Mouse (Mus musculus): Measurements from ENCODE around the gene Foxf2. TPM values are rescaled to one million over a fixed set of nuclear protein-coding genes. Genes with fewer than 3 reads are reported as not detected.
A peak's percentile ranks its signal among the peaks of the same experiment; 100 is the strongest.

The Foxf2 gene
- polyA plus RNA-seq, 1 experiment from 2014 or later = 5.3 TPM

- WGBS = 76% methylated on average over 20 of the region's 20 CpGs
- no peak overlapping the region for H3K4me2 ChIP-seq (ENCODE audit: low read length)
- no peaks in the 10 kb centered on the region for H3K9me3 ChIP-seq (ENCODE audit: control insufficient read depth, low read length)
- ATAC-seq (ENCODE audit: low FRiP score, low TSS enrichment) (no peak), DNase-seq (no peak)
- H3K4me3 ChIP-seq (replicated peaks; ENCODE audit: low read depth, low read length) = no peak overlapping the region
- H3K27ac ChIP-seq (replicated peaks; ENCODE audit: low read depth, low read length) = no peak overlapping the region
- H3K27me3 ChIP-seq (ENCODE audit: control insufficient read depth, insufficient read depth, low read length) = no peaks in the 10 kb centered on the region
- no peaks in the 10 kb centered on the region for H3K4me1 ChIP-seq (ENCODE audit: control insufficient read depth, insufficient read depth, low read length)
- H3K9ac ChIP-seq (replicated peaks; ENCODE audit: low read length) = no peak overlapping the region
- no peaks in the 10 kb centered on the region for H3K36me3 ChIP-seq (ENCODE audit: control insufficient read depth, insufficient read depth, low read length)
Measured at GRCm38 (mm10) chr13:31652131-31652745, 26.6 kb downstream of the Foxf2 start.

DNA sequence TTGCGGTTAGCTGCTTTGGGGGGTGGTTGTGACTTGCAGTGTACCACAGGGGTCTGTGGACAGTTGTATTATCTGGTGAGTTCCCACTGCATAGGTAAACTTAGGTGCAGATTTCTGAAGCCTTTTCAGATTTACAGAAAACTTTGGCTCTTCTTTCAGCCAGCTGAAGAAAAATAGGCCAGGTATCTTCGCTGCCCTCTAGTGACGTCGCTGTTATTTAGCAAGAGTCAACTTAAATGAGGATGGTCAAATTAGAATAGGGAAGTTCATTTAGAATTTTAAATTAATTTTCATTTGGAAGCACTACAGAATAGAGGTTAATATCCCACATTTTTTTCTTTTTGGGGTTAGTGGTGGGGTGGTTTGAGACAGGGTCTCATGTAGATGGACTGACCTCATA lies 30.6 kb downstream of the Foxf2 start:
- Histone ChIP-seq H3K4me1 (ENCODE audit: control insufficient read depth, insufficient read depth, low read length) (no peaks in the 10 kb centered on the region), H3K9me3 (ENCODE audit: control insufficient read depth, low read length) (no peaks in the 10 kb centered on the region), H3K4me3 (replicated peaks; ENCODE audit: low read depth, low read length) (no peak overlapping the region), H3K4me2 (ENCODE audit: low read length) (no peak overlapping the region), H3K36me3 (ENCODE audit: control insufficient read depth, insufficient read depth, low read length) (no peaks in the 10 kb centered on the region), H3K27me3 (ENCODE audit: control insufficient read depth, insufficient read depth, low read length) (no peaks in the 10 kb centered on the region), H3K9ac (replicated peaks; ENCODE audit: low read length) (no peak overlapping the region), H3K27ac (replicated peaks; ENCODE audit: low read depth, low read length) (no peak overlapping the region)
- 59% methylated on average over 4 of the region's 4 CpGs for WGBS
- ATAC-seq (ENCODE audit: low FRiP score, low TSS enrichment) (no peak), DNase-seq (peak; percentile 50)

GRCm38 (mm10) chr13:31658212-31658611 lies 32.6 kb downstream of the Foxf2 start:
- Histone ChIP-seq H3K27me3 (ENCODE audit: control insufficient read depth, insufficient read depth, low read length) (no peaks in the 10 kb centered on the region), H3K9ac (replicated peaks; ENCODE audit: low read length) (no peak overlapping the region), H3K27ac (replicated peaks; ENCODE audit: low read depth, low read length) (no peak overlapping the region), H3K36me3 (ENCODE audit: control insufficient read depth, insufficient read depth, low read length) (no peaks in the 10 kb centered on the region), H3K4me1 (ENCODE audit: control insufficient read depth, insufficient read depth, low read length) (no peaks in the 10 kb centered on the region), H3K4me2 (ENCODE audit: low read length) (no peak overlapping the region), H3K4me3 (replicated peaks; ENCODE audit: low read depth, low read length) (no peak overlapping the region), H3K9me3 (ENCODE audit: control insufficient read depth, low read length) (no peaks in the 10 kb centered on the region)
- ATAC-seq (ENCODE audit: low FRiP score, low TSS enrichment) (no peak), DNase-seq (no peak)
- 88% methylated on average over 4 of the region's 4 CpGs for whole genome bisulfite sequencing

DNA sequence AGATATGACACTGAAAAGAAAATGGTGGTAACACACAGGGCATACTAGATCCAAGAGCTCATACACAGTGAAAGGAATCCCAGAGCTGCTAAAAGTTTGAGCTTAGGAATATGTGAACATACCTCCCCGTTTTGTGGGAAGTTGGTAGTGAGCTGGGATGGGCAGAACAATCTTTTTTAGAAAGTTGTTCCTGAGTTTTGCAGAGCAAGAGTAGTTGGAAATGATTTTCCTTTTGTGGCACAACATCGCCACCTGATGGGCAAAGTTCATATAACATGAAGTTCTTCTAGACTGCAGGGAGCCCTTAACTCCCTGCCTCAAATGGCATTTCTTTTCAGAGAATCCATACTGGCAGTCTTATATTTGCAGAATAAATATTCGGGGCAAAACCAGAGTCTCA lies 33.3 kb downstream of the Foxf2 start:
- no peak overlapping the region for H3K27ac ChIP-seq (replicated peaks; ENCODE audit: low read depth, low read length)
- H3K36me3 ChIP-seq (ENCODE audit: control insufficient read depth, insufficient read depth, low read length) = no peaks in the 10 kb centered on the region
- no peaks in the 10 kb centered on the region for H3K4me1 ChIP-seq (ENCODE audit: control insufficient read depth, insufficient read depth, low read length)
- DNase-seq (peak; percentile 91), ATAC-seq (ENCODE audit: low FRiP score, low TSS enrichment) (0 out of 2 replicates have a peak, but pooled peaks have one; percentile 38)
- H3K4me2 ChIP-seq (ENCODE audit: low read length) = no peak overlapping the region
- WGBS = 8% methylated on average over 3 of the region's 3 CpGs
- H3K27me3 ChIP-seq (ENCODE audit: control insufficient read depth, insufficient read depth, low read length) = no peaks in the 10 kb centered on the region
- no peak overlapping the region for H3K4me3 ChIP-seq (replicated peaks; ENCODE audit: low read depth, low read length)
- no peak overlapping the region for H3K9ac ChIP-seq (replicated peaks; ENCODE audit: low read length)
- no peaks in the 10 kb centered on the region for H3K9me3 ChIP-seq (ENCODE audit: control insufficient read depth, low read length)

DNA sequence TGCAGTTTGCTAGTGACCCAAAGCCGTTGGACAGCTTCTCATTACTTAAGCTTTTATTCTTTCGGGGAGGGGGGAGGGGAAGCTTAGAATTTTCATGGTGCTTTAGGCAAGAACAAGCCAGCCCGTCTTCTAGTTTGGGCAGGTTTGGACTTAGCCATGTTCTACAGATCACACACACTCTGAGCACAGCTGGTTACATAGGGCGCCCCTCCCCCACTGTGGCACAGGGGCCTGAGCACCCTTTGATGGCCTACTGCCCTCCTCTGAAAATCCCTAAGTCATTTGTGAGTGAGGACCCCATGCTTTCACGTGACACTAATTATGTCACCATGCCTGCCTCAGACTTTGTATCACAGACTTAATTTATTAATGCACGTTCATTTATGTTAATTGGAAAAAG lies 35.6 kb downstream of the Foxf2 start:
- Histone ChIP-seq H3K27me3 (ENCODE audit: control insufficient read depth, insufficient read depth, low read length) (no peaks in the 10 kb centered on the region), H3K9me3 (ENCODE audit: control insufficient read depth, low read length) (no peaks in the 10 kb centered on the region), H3K4me3 (replicated peaks; ENCODE audit: low read depth, low read length) (no peak overlapping the region), H3K27ac (replicated peaks; ENCODE audit: low read depth, low read length) (no peak overlapping the region), H3K4me1 (ENCODE audit: control insufficient read depth, insufficient read depth, low read length) (no peaks in the 10 kb centered on the region), H3K36me3 (ENCODE audit: control insufficient read depth, insufficient read depth, low read length) (no peaks in the 10 kb centered on the region), H3K4me2 (ENCODE audit: low read length) (no peak overlapping the region), H3K9ac (replicated peaks; ENCODE audit: low read length) (no peak overlapping the region)
- DNase-seq = no peak
- 55% methylated on average over 6 of the region's 6 CpGs for WGBS
- no peak for ATAC-seq (ENCODE audit: low FRiP score, low TSS enrichment)

GRCm38 (mm10) chr13:31665376-31665775 lies 39.8 kb downstream of the Foxf2 start:
- whole genome bisulfite sequencing = 50% methylated on average over 6 of the region's 6 CpGs
- no peak overlapping the region for H3K4me2 ChIP-seq (ENCODE audit: low read length)
- H3K27me3 ChIP-seq (ENCODE audit: control insufficient read depth, insufficient read depth, low read length) = no peaks in the 10 kb centered on the region
- no peak overlapping the region for H3K4me3 ChIP-seq (replicated peaks; ENCODE audit: low read depth, low read length)
- no peak overlapping the region for H3K9ac ChIP-seq (replicated peaks; ENCODE audit: low read length)
- no peak overlapping the region for H3K27ac ChIP-seq (replicated peaks; ENCODE audit: low read depth, low read length)
- H3K9me3 ChIP-seq (ENCODE audit: control insufficient read depth, low read length) = no peaks in the 10 kb centered on the region
- no peaks in the 10 kb centered on the region for H3K36me3 ChIP-seq (ENCODE audit: control insufficient read depth, insufficient read depth, low read length)
- ATAC-seq (ENCODE audit: low FRiP score, low TSS enrichment) (no peak), DNase-seq (peak; percentile 37)
- no peaks in the 10 kb centered on the region for H3K4me1 ChIP-seq (ENCODE audit: control insufficient read depth, insufficient read depth, low read length)

DNA sequence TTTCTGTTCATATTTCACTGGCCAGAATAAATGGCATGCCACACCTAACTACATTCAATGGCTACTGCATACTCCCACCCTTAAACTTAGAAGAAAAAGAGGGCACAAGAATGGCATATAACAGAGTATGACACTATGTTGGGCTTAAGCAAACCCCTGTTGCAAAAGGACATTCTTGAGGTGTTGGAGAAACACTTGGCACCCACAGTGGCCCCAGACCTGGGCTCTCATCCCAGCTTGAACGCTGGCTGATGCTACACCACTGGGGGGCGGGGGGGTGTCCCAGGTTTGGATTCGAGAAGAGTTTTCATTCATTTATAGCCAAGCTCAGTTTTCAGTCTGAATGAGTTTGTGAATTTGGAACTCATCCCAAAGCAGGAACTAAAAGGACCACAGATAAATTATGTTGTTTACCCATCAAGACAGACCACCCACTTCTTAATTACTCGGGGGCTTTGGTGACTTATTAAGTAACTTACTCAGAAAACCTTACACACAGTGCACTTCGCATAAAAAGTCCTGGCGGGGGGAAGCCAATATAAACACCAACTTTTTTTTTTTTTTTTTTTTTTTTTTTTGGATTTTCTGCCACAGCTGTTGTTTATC lies 42.4 kb downstream of the Foxf2 start:
- Histone ChIP-seq H3K27ac (replicated peaks; ENCODE audit: low read depth, low read length) (no peak overlapping the region), H3K4me1 (ENCODE audit: control insufficient read depth, insufficient read depth, low read length) (no peaks in the 10 kb centered on the region), H3K4me3 (replicated peaks; ENCODE audit: low read depth, low read length) (no peak overlapping the region), H3K36me3 (ENCODE audit: control insufficient read depth, insufficient read depth, low read length) (no peaks in the 10 kb centered on the region), H3K4me2 (ENCODE audit: low read length) (no peak overlapping the region), H3K9ac (replicated peaks; ENCODE audit: low read length) (no peak overlapping the region), H3K27me3 (ENCODE audit: control insufficient read depth, insufficient read depth, low read length) (no peaks in the 10 kb centered on the region), H3K9me3 (ENCODE audit: control insufficient read depth, low read length) (no peaks in the 10 kb centered on the region)
- WGBS = 84% methylated on average over 6 of the region's 6 CpGs
- no peak for DNase-seq
- ATAC-seq (ENCODE audit: low FRiP score, low TSS enrichment) = no peak

GRCm38 (mm10) chr13:31672093-31672492 lies 46.5 kb downstream of the Foxf2 start:
- DNase-seq = peak; percentile 41

More at GRCm38 (mm10) chr13:31672093-31672492, 46.5 kb downstream of the Foxf2 start:
- 71% methylated on average over 3 of the region's 3 CpGs for WGBS
- Histone ChIP-seq H3K9me3 (ENCODE audit: control insufficient read depth, low read length) (no peaks in the 10 kb centered on the region), H3K27me3 (ENCODE audit: control insufficient read depth, insufficient read depth, low read length) (no peaks in the 10 kb centered on the region), H3K4me1 (ENCODE audit: control insufficient read depth, insufficient read depth, low read length) (no peaks in the 10 kb centered on the region), H3K4me3 (replicated peaks; ENCODE audit: low read depth, low read length) (no peak overlapping the region), H3K4me2 (ENCODE audit: low read length) (no peak overlapping the region), H3K9ac (replicated peaks; ENCODE audit: low read length) (no peak overlapping the region), H3K27ac (replicated peaks; ENCODE audit: low read depth, low read length) (no peak overlapping the region), H3K36me3 (ENCODE audit: control insufficient read depth, insufficient read depth, low read length) (no peaks in the 10 kb centered on the region)
- ATAC-seq (ENCODE audit: low FRiP score, low TSS enrichment) = 0 out of 2 replicates have a peak, but pooled peaks have one; percentile 37

Measured in midbrain, embryonic 14.5 days (tissue).